Mouse (Mus musculus): ENCODE measurements around the gene Lpp.

Gene Lpp

DNA sequence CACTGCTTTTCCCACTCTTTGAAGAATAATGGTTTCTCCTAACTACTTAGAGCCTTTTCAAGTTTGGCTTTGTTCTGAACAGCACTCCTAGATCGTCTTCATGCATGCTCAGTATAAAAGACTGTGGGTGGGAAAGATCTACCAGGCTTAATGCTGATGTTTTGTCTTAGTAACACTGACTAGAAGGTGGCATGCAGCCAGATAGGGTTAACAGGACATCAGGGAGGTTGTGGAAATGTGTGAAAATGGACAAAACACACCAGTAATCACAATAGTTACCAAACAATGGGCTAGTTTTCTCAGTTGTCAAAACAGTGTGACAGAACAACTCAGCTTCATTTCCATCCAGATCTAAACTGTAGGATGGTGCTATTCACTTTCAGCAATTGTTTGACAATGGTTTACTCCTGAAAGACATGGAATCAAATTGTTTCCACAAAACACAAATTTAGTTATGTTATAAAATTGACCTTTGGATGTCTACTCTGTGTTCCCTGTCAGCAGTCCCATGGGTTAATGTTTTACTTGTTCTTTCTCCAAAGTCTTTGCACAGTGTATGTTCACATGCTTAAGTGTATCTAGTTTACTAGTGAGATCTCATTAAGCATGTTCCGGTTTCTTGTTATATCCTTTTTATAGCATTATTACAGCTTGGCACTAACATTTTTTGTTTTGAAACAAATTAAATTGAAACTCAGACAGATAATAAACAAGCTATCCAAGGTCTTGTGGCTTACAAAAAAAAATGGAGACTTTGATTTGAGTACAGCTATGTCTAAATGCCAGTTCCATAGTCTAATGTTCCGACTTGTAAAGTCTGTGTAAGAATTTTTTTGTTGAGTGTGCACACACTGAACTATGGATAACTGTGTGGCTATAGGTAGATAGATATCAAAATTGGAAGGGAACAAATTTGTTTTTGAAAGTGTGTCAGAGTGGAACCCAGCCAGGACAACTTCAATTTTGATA, 229.2 kb downstream of the Lpp start:
- in situ Hi-C loops (cut with MboI) = loop anchor here (10.0 kb wide), 1 partner anchor 638 kb away; the partner anchor contains the start of genes Bcl6 and Gm37419

DNA sequence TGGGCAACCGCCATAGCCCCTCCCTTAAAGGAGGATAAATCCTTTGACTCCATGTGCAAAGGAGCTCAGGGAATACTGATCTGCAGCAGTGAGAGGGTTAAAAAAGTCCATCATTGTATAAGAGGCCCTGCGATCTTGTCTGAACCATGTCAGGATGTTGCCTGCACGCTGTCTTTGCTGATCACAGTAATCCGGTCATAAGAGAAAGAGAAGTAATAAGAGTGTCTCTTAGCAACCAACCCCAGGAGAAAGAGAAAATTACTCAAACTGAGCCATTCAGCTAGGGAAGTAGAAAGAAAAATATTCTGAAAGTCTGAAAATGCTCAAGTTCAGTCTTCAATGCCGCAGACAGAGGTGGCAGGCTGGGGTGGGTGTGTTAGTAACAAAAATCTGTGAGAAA, 231.0 kb downstream of the Lpp start:
- in situ Hi-C loops (cut with MboI) = loop anchor here (10.0 kb wide), 1 partner anchor 640 kb away; the partner anchor contains the start of genes Bcl6 and Gm37419

DNA sequence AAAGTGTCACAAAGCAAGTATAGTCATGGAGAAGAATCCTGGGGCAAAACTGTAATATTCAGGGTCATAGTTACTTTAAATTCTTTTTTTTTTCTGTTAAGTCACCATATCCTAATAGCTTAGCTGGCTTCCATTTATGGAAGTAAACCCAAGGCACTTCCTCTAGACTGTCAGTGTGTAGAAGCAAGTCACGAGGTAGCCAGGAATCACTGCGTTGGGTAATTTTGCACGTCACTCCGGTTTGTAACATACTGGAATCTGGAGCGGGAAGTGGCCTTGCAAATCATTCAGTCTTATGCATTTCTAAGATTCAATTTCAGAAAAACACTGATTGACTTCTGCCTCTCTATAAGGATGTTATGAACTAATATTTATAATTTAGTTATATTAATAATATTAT, 232.3 kb downstream of the Lpp start:
- in situ Hi-C loops (cut with MboI) = loop anchor here (10.0 kb wide), 1 partner anchor 641 kb away; the partner anchor contains the start of genes Bcl6 and Gm37419

DNA sequence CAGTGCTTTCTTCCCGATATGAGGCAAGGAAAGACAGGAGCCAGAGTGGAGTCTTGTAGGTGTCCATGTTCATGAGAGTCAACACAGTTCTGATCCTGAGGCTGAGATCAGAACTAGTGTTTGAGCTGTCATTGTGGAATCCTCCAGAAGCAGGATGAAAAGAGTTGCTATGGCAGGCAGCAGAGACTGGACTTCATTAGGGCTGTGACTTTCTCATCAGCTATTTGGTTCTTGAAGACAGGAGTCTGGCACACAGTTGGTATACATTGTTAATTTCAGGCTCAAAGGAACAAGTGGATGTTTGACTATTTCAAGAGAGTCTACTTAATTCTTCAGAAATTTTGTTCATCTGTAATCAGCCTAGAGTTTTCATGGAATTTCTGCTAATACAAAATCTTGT, 235.5 kb downstream of the Lpp start:
- in situ Hi-C loops (cut with MboI) = loop anchor here (10.0 kb wide), 1 partner anchor 644 kb away; the partner anchor contains the start of genes Bcl6 and Gm37419

DNA sequence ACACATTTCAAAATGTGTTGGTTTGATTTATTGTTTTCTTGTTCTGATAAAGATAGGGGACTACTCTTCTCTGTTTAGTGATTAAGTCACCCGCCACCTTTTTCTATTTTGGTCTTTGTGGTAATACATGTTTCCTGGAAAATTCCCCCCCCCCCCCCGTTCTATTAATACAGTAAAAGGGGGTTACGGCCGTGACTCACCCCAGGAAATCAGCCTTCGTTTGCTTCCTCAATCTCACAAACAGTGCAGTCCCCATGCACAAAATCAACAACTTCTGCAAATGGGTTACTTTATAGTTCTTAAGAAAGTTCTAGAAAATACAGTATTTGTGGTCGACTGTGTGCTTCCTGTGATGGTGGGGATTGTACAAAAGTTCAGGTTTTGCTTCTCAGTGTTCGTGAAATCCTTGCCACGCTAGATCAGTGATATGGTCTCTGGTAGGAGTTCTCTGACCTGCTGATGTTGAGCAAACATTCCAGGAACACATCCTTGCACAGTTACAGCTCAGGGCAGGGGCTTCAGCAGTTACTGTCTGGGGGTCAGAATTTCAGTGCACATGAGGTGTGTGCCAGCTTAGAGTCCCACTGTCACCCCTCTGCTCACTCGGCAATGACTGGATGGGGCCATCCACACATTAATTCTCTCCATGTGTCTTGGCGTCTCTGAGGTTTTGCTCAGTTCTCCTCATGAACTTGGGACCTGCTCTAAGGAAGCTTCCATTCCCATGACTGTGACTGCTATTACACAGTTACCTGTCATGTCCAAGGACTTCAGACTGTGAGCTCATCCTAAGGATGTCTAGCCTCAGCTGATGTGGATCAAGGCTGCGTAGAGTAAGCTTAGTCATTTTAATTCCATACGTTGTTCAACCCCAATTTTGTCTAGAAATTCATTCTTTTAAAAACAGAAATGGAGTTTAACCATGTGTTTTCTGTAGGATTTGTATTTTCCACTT, 236.2 kb downstream of the Lpp start:
- in situ Hi-C loops (cut with MboI) = loop anchor here (10.0 kb wide), 1 partner anchor 645 kb away; the partner anchor contains the start of genes Bcl6 and Gm37419

DNA sequence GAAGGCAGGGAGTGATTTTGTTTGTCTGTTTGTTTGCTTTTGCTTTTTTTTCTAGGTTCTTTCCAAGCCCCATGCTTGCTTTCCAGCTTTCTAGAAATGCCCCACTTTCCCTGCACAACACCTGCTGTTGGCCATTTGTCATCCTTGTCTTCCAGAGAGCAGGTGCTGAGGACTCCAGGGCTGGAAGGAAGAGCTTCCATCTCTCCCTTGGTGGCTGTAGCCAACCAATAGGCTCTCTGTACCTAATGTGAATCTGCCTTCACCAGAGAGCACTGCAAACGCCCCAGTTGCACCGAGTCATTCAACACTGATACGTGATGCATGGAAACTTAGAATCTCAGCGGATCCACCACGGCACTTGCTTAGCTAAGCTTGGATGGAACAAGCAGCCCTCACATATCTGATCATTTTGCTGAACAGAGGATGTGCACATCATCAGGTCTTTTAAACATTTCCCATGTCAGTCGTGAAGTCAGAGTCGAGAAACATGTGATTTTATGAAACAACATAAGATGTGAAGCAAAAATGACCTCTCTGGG, 242.1 kb downstream of the Lpp start:
- in situ Hi-C loops (cut with MboI) = no loop called here

DNA sequence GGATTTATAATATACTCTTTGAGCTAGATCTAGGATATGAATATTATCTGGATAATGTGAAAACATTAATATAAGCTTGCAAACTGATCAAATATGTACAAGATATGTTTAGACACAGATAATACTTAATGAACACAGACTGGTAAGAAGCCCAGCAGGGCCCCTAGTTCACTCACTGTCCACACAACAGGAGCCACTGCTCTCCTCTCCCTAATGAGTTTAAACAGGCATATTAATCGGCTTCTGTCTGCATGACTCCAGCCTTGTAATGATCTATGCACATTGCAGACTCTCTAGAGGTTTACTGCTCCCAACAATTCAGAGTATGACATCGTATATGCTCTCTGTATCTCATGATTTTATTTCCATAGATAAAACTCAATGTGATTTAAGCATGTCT, 243.6 kb downstream of the Lpp start:
- in situ Hi-C loops (cut with MboI) = no loop called here

DNA sequence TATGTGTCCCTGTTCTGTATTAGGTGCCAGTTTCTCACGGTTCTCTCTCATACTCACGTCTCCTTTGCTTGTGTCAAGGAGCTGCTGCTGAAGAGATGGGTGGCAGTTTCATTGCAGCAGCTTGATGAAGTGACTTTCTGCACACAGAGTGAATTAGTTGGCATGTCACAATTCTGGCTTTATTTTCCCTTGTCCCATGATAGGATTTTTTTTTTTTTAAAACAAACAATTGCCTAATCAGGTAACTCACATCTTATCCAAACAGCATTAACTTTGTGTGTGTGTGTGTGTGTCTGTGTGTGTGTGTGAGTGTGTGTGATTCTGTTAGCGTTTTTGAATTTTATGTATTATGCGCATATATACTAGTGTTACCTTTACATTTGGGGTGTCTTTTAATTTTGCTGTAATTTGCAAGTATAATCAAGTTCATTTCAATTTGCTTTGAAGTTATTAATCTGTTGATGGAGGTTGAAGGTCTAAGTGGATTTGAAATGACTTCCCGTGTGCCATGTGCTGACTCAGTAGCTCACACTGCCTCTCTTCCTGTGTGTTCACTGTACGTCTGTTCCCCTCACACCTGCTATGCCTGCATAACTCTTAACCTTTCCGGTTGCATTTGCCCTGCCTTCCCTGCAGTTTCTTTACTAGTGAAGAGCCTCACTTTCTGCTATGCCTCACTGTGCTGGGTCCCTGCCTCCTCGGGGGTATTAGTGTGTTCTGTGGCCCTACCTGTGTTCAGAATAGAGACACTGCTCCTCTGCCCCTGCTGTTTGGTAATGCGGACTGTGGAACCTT, 247.9 kb downstream of the Lpp start:
- in situ Hi-C loops (cut with MboI) = no loop called here

DNA sequence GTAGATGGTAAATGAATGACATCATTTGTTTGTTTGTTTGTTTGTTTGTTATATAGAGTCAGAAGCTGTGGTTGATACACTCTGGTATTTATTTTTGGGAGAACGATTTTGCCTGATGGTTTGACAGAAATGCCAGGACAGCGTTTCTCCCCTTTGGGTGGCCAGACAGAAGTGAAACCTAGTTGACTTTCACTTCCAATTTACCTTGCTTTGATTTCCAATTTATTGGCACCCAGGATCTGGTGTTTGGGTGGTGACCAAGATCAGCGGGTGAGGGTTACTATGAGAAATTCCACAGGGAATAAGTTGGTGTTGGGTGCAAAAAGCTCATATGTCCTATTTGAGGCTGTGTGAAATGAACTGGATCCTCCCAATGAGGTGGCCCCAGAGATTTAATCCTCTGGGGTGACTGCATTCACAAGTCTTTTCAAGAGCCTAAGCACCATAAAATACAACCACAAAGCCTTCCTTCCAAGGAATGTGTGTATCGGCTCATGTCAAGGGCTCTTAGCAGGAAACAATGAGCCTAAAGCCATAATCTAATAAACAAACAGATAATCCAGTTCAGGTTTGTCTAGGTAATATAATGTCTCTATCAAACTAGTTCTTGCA, 249.8 kb downstream of the Lpp start:
- in situ Hi-C loops (cut with MboI) = no loop called here

DNA sequence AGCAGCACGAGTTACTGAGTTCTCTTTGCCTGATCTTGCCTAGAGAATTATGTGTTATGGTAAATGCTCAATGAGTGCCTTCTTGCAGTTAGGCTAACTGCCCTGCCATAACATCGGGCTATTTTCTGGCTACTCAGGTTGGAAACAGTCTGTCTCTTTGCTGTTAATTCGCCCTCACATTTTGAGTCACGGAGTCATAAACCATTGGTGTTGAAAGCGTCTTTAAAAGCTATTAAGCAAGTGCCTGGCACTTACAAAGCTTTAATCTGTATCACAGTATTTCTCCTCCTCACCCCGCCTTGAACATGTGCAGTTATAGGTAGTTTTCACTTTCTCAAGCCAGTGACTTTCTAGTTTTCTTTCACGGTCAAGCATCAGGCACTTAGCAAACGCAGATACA, 250.8 kb downstream of the Lpp start:
- in situ Hi-C loops (cut with MboI) = no loop called here

DNA sequence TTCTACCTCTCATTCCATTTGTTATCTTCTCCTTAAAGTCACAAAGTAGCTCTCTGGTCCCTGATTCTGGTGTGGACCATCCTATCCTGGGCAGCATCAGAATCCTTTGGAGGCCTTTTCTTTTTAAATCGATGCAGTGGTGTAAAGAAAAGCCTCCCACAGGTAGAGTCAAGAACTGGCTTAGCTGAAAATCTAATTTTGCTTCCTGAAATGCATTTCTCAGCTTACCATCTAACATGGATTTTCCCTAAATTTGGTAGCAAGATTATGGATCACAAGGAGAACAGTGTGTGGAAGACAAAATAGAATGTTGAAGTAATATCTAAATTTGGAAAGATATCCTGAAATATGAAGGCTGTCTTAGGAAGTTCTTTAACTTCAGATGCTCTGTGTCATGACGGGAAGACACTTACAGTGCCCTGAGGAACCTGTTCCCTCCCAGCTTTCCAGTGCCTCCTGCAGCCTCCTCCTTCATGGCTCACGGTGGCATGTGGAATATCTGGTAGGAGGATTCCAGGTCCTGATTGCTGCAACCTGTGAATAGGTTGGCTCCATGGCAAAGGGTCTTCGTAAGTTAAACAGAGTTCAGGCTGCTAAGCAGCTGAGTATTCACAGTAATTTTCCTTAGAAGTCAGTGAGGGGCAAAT, 251.6 kb downstream of the Lpp start:
- in situ Hi-C loops (cut with MboI) = no loop called here

DNA sequence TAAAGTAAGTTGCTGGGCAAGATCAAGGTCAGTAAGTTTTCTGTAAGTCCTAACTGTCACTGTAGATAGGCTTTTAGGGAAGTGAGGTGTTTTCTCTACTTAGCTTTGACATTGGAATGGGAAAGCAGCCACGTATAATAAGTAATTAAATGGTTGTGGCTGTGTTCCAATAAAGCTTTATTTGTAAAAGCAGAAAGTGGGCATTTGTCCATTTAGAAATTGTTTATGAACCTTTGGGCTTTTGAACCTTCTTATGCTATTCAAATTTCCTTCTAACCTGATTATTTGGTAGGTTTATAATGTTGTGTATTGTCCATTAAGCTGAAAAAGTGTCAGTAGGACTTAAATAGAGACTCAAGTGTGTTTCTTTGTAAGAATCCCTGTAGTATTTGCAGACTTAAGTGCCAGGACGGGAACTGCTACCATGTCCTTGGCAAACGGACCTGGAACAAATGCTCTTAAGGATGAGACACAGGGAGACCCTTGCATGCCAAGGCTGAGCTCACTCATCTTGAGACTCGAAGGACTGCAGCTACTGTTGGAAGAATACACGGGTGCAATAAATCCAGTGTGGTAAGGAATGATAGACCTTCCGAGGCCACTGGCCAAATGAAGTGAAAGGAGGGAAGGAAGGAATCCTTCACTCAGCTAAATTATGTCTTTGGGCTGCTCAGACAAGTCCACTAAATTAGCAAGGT, 252.7 kb downstream of the Lpp start:
- in situ Hi-C loops (cut with MboI) = no loop called here

DNA sequence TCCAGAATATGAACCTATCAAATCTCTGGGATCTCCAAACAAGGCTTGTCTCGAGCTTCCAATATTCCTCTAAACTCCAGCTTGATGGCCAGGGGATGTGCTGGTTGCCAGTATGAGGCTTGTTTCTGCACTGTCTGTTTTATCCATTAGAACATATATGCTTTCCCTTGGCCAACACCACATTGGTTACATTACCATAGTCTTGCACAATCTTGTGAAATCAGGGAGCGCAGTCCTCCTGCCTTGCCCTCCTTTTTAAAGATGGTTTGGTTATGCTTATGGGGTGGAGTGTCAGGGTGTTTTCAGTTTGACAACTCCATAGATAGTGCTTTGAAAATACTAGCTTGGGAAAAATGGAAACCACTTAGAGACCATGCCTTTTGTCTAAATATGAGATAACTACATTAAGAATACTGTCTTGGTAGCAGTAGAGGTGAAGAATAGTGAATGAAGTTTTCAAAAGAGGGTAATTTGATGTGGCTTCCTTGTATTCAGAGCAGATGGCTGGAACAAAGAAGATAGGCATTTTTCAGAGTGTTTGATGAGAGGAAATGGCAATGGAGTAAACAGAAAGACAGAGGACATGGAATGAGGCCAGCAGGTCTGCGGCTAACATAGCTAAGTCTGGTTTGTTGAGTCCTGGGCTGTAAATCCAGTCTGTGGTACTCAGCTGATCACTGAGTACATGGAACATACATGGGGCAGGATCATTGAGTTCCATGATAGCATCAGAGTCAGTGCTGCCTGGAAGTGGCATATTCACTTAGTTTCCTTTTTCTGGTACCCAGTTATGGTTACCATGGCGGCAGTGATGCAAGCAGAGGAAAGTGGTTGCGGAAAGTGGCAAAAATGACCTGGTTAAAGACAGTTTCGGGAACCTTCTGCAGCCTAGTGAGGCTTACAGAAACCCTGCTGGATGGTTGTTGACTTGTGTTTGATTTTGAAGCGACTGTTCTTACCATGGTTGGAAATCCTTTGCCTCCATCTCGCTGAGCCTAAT, 258.6 kb downstream of the Lpp start:
- in situ Hi-C loops (cut with MboI) = no loop called here

DNA sequence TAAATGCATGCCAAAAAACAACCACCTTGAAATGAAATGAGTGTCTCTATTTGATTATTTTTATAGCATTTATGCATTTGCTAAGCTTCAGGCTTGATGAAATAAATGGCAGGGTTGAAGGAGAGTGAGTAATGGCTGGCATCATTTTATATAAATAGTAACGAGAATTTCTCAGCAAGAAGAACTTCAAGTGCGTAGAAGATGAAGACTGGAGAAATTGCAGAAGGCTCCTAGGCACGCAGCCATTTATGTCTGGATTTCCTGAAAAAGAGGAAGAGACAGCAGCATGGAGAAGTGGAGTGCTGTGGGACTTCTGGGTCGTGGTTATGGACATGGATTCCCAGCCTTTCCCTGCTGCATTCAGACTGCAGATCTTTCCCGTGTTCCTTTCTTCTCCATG, 259.7 kb downstream of the Lpp start:
- in situ Hi-C loops (cut with MboI) = no loop called here

DNA sequence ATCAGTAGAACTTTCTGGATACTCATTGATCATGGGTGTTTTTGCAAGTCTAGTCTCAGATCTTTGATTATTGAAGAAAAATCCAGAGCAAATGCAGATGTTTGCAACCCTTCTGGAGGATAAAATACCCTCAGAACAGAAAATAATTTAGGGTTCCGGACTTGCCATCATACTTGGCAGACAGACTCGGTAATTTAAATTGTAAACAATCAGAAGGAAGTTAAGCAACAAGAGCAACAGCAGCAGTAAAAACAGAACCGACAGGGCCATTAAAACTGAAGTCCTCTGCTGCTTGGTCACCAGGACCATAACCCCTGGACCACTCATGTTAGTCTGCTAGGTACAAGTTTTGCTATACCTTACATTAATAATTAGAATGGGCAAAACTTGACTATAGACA, 261.8 kb downstream of the Lpp start:
- in situ Hi-C loops (cut with MboI) = no loop called here

DNA sequence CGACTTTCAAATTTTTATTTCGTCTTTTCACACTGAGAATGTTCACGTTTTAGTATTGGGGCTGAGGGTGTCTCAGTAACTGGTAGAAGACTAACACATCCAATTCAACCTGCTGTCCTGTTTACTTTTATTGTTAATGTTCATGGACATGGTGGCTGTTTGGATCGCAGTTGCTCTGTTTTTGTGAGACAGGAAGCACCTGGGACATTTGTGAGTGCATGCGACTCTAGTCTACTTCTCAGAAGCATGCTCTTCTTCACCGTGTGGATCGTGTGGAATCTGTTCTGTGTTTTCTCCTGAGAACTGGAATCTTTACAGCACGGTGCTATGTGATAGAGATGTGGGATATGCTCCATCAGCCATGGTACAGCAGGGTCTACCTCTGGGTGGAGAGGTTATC, 262.7 kb downstream of the Lpp start:
- in situ Hi-C loops (cut with MboI) = no loop called here

DNA sequence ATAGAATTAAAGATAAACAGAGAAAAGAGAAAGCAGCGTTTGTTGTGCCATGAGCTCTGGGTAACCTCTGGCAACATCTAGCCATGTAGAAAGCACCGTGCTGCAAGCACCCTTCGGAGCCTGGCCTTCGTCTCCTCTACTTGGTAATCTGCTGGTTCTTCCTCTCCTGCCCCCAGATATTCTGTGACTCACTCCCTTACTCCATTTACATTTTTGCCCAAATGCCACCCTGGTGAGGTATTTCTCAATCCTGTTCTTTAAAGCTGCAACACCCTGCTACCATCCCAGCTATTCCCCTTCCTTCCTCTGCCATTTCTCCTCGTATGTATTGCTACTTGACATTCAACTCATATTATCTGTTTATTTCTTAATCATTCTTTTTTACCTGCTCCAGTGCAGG, 263.4 kb downstream of the Lpp start:
- in situ Hi-C loops (cut with MboI) = no loop called here

DNA sequence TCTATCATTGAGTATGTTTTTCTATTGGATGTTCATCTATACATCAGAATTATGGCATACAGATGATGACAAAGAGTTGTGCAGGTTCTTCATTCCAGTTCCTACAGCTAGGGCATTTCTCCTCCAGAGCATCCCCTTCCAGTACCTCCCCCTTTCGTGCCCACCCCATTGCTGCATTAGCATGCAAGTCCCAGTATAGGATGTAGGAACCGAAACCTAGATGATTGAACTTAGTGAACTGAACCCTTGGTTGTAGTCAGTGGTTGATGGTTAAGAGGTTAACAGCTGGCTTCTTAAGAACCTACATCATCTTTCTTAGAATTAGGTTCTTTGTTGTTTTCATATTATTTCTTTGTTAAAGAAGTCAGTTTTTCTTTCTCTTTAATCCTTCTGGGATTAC, 265.7 kb downstream of the Lpp start:
- in situ Hi-C loops (cut with MboI) = no loop called here

All from mature B cell (primary cell).